Mouse (Mus musculus): ENCODE measurements around the gene Acbd3. TPM values are rescaled to one million over a fixed set of nuclear protein-coding genes. Genes with fewer than 3 reads are reported as not detected.

Gene Acbd3
- polyA plus RNA-seq (2014; fragmentation: Nextera tagmentation; extraction: Ambion mirVana): 29.4 and 29.6 TPM in 2 replicates

- peak within 1 kb of the TSS; percentile 95 for H3K27ac ChIP-seq (ENCODE audit: low read length)
- H3K9me3 ChIP-seq (ENCODE audit: control insufficient read depth, low read depth, low read length): no peaks in the 10 kb centered on the region
- peak within 1 kb of the TSS; percentile 98 for H3K4me3 ChIP-seq (ENCODE audit: low read depth, low read length)
- under 1% methylated on average over 47 of the region's 52 CpGs for WGBS
- no peaks in the 10 kb centered on the region for H3K27me3 ChIP-seq (ENCODE audit: control insufficient read depth, insufficient read depth, low read length)
- H3K36me3 ChIP-seq (ENCODE audit: control insufficient read depth, insufficient read depth, low read length): no peaks in the 10 kb centered on the region
- H3K9ac ChIP-seq (replicated peaks; ENCODE audit: low read depth, low read length): peak within 1 kb of the TSS; percentile 96
- peak; percentile 93 for ATAC-seq (ENCODE audit: insufficient number of reproducible peaks, insufficient read depth, low FRiP score, low read depth)
- peak within 1 kb of the TSS; percentile 63 for H3K4me2 ChIP-seq (replicated peaks; ENCODE audit: low read depth, low read length)
- H3K4me1 ChIP-seq (ENCODE audit: control insufficient read depth, insufficient read depth, low read length): peaks cover 15% of the 10 kb centered on the region; the same call in 1 of the 2 replicates
Observed at GRCm38 (mm10) chr1:180725704-180726179, at the start of gene Acbd3. Gene Acbd3, plus strand, starts transcription at chr1:180726043.

DNA sequence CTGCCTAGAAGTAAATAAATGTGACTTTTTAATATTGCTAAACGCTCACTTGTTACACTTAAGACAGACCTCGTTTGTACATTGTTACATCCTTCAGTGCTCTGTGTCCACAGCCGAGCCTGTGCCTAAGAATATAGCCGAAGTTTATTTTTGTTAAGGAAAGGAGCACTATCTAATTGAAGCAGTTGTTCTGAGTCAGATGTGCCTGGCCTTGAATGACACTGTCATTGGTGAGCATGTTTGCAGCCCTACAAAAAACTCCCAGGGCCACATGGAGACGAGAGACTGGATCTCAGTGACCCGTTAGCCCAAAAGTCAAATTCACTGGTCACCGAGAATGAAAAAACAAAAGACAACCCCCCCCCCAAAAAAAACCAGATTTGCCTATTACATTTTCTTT is 34.6 kb upstream of the Acbd3 start:
- ATAC-seq (ENCODE audit: insufficient number of reproducible peaks, insufficient read depth, low FRiP score, low read depth): no peak
- no peak overlapping the region for H3K27ac ChIP-seq (ENCODE audit: low read length)
- H3K4me3 ChIP-seq (ENCODE audit: low read depth, low read length): no peak overlapping the region
- H3K9me3 ChIP-seq (ENCODE audit: control insufficient read depth, low read depth, low read length): no peaks in the 10 kb centered on the region
- H3K9ac ChIP-seq (replicated peaks; ENCODE audit: low read depth, low read length): no peak overlapping the region
- peaks cover 29% of the 10 kb centered on the region for H3K36me3 ChIP-seq (ENCODE audit: control insufficient read depth, insufficient read depth, low read length)
- peaks cover 6% of the 10 kb centered on the region; the same call in 1 of the 2 replicates for H3K27me3 ChIP-seq (ENCODE audit: control insufficient read depth, insufficient read depth, low read length)
- WGBS: 88% methylated on average over 7 of the region's 7 CpGs
- H3K4me2 ChIP-seq (replicated peaks; ENCODE audit: low read depth, low read length): no peak overlapping the region
- no peaks in the 10 kb centered on the region for H3K4me1 ChIP-seq (ENCODE audit: control insufficient read depth, insufficient read depth, low read length)

- ATAC-seq (ENCODE audit: insufficient number of reproducible peaks, insufficient read depth, low FRiP score, low read depth): 0 out of 2 replicates have a peak, but pooled peaks have one; percentile 46
- H3K36me3 ChIP-seq (ENCODE audit: control insufficient read depth, insufficient read depth, low read length): no peaks in the 10 kb centered on the region
- no peaks in the 10 kb centered on the region for H3K4me1 ChIP-seq (ENCODE audit: control insufficient read depth, insufficient read depth, low read length)
- no peaks in the 10 kb centered on the region for H3K9me3 ChIP-seq (ENCODE audit: control insufficient read depth, low read depth, low read length)
- H3K27me3 ChIP-seq (ENCODE audit: control insufficient read depth, insufficient read depth, low read length): peaks cover 29% of the 10 kb centered on the region; the same call in 1 of the 2 replicates
- peak within 1 kb of the TSS; percentile 48 for H3K4me3 ChIP-seq (ENCODE audit: low read depth, low read length)
- H3K27ac ChIP-seq (ENCODE audit: low read length): no peak within 1 kb of the TSS
- peak within 1 kb of the TSS; percentile 67 for H3K4me2 ChIP-seq (replicated peaks; ENCODE audit: low read depth, low read length)
- under 1% methylated on average over 71 of the region's 79 CpGs for WGBS
- peak within 1 kb of the TSS; percentile 28; the same call in 1 of the 2 replicates for H3K9ac ChIP-seq (replicated peaks; ENCODE audit: low read depth, low read length)
Observed at GRCm38 (mm10) chr1:180696626-180697352, 29.1 kb upstream of the Acbd3 start, which contains the start of gene Mixl1. Gene Mixl1, minus strand, starts transcription at chr1:180697034.

- H3K9me3 ChIP-seq (ENCODE audit: control insufficient read depth, low read depth, low read length): no peaks in the 10 kb centered on the region
- H3K9ac ChIP-seq (replicated peaks; ENCODE audit: low read depth, low read length): no peak overlapping the region
- H3K27me3 ChIP-seq (ENCODE audit: control insufficient read depth, insufficient read depth, low read length): peaks cover 29% of the 10 kb centered on the region; the same call in 1 of the 2 replicates
- no peak overlapping the region for H3K4me3 ChIP-seq (ENCODE audit: low read depth, low read length)
- no peak overlapping the region for H3K4me2 ChIP-seq (replicated peaks; ENCODE audit: low read depth, low read length)
- no peaks in the 10 kb centered on the region for H3K36me3 ChIP-seq (ENCODE audit: control insufficient read depth, insufficient read depth, low read length)
- H3K4me1 ChIP-seq (ENCODE audit: control insufficient read depth, insufficient read depth, low read length): no peaks in the 10 kb centered on the region
- H3K27ac ChIP-seq (ENCODE audit: low read length): no peak overlapping the region
- WGBS: 55% methylated on average over 5 of the region's 5 CpGs
- ATAC-seq (ENCODE audit: insufficient number of reproducible peaks, insufficient read depth, low FRiP score, low read depth): no peak
Observed at GRCm38 (mm10) chr1:180698063-180698462, 27.8 kb upstream of the Acbd3 start.

- Histone ChIP-seq H3K27me3 (ENCODE audit: control insufficient read depth, insufficient read depth, low read length) (peaks cover 6% of the 10 kb centered on the region; the same call in 1 of the 2 replicates), H3K9ac (replicated peaks; ENCODE audit: low read depth, low read length) (no peak overlapping the region), H3K4me3 (ENCODE audit: low read depth, low read length) (no peak overlapping the region), H3K27ac (ENCODE audit: low read length) (no peak overlapping the region), H3K4me2 (replicated peaks; ENCODE audit: low read depth, low read length) (0 out of 2 replicates have a peak overlapping the region, but pooled peaks have one; percentile 18), H3K36me3 (ENCODE audit: control insufficient read depth, insufficient read depth, low read length) (no peaks in the 10 kb centered on the region), H3K9me3 (ENCODE audit: control insufficient read depth, low read depth, low read length) (no peaks in the 10 kb centered on the region), H3K4me1 (ENCODE audit: control insufficient read depth, insufficient read depth, low read length) (no peaks in the 10 kb centered on the region)
- 28% methylated on average over 6 of the region's 6 CpGs for WGBS
- no peak for ATAC-seq (ENCODE audit: insufficient number of reproducible peaks, insufficient read depth, low FRiP score, low read depth)
Observed at GRCm38 (mm10) chr1:180703400-180703799, 22.4 kb upstream of the Acbd3 start.

DNA sequence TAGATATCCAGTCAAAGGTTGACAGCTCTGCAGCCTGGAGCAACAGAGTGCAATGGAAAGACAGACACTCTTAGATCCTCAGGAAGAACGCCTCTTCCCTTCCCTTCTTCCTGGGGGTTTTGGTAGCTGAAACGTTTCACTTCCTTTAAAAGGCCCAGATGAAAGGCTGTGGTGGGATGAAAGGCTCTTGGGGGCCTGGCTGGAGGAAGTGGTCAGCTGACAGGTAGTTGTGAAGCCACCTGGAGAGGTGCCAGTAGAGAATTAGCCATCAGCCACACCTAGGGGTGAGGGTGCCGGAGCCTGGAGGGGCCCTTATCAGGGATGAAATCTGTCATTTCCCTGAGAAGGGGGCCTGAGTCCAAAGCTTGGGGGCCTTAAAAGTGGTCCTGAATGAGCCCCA is 18.5 kb upstream of the Acbd3 start:
- H3K4me3 ChIP-seq (ENCODE audit: low read depth, low read length): no peak overlapping the region
- 36% methylated on average over 3 of the region's 3 CpGs for WGBS
- H3K9ac ChIP-seq (replicated peaks; ENCODE audit: low read depth, low read length): no peak overlapping the region
- no peaks in the 10 kb centered on the region for H3K36me3 ChIP-seq (ENCODE audit: control insufficient read depth, insufficient read depth, low read length)
- H3K4me1 ChIP-seq (ENCODE audit: control insufficient read depth, insufficient read depth, low read length): no peaks in the 10 kb centered on the region
- H3K9me3 ChIP-seq (ENCODE audit: control insufficient read depth, low read depth, low read length): no peaks in the 10 kb centered on the region
- no peak overlapping the region for H3K4me2 ChIP-seq (replicated peaks; ENCODE audit: low read depth, low read length)
- ATAC-seq (ENCODE audit: insufficient number of reproducible peaks, insufficient read depth, low FRiP score, low read depth): no peak
- H3K27me3 ChIP-seq (ENCODE audit: control insufficient read depth, insufficient read depth, low read length): no peaks in the 10 kb centered on the region
- H3K27ac ChIP-seq (ENCODE audit: low read length): no peak overlapping the region

- ATAC-seq (ENCODE audit: insufficient number of reproducible peaks, insufficient read depth, low FRiP score, low read depth): no peak
- H3K4me2 ChIP-seq (replicated peaks; ENCODE audit: low read depth, low read length): no peak overlapping the region
- no peak overlapping the region for H3K4me3 ChIP-seq (ENCODE audit: low read depth, low read length)
- H3K36me3 ChIP-seq (ENCODE audit: control insufficient read depth, insufficient read depth, low read length): no peaks in the 10 kb centered on the region
- 58% methylated on average over 3 of the region's 3 CpGs for WGBS
- H3K27ac ChIP-seq (ENCODE audit: low read length): no peak overlapping the region
- no peaks in the 10 kb centered on the region for H3K4me1 ChIP-seq (ENCODE audit: control insufficient read depth, insufficient read depth, low read length)
- H3K9ac ChIP-seq (replicated peaks; ENCODE audit: low read depth, low read length): no peak overlapping the region
- H3K9me3 ChIP-seq (ENCODE audit: control insufficient read depth, low read depth, low read length): no peaks in the 10 kb centered on the region
- no peaks in the 10 kb centered on the region for H3K27me3 ChIP-seq (ENCODE audit: control insufficient read depth, insufficient read depth, low read length)
Observed at GRCm38 (mm10) chr1:180707813-180708212, 18.0 kb upstream of the Acbd3 start.

DNA sequence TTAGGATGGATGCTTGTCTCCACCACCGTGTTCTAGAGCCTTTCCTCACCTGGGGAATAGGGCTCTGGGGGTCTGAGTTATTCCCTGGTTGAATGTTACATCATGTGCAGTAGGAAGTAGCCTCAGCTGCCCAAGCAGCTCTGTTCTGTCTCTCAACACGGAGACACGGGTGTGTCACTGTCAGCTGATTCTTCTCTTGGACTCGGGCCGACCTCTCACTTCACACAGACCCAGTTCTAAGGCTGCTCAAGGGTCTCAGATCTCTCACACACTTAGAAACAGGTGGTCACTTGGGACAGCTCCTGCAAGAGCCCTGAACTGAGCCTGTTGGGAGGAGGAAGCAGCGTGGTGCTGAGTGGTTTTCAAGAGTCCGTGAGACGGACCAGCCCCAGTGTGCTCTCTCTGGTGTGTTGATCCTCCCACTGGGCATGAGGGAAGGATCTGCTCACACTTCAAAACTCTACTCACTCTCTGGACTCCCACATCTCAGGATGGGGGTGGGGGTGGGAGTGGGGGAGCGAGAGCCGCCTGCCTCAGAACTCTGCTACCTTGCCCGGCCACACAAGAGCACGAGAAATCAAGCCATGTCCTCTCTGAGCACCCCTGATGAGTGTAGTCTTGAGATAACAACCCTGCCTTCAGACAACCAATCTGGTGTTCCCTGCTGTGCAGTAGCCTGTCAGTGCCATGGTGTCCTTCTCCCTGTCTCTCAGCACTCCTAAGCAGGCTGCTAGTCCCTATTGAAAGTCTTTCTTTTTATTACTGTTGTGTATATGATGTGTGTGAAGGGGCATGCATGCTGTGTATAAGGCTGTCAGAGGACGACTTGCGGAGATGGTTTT is 16.7 kb upstream of the Acbd3 start:
- Histone ChIP-seq H3K9ac (replicated peaks; ENCODE audit: low read depth, low read length) (no peak overlapping the region), H3K27me3 (ENCODE audit: control insufficient read depth, insufficient read depth, low read length) (no peaks in the 10 kb centered on the region), H3K9me3 (ENCODE audit: control insufficient read depth, low read depth, low read length) (no peaks in the 10 kb centered on the region), H3K36me3 (ENCODE audit: control insufficient read depth, insufficient read depth, low read length) (no peaks in the 10 kb centered on the region), H3K27ac (ENCODE audit: low read length) (no peak overlapping the region), H3K4me1 (ENCODE audit: control insufficient read depth, insufficient read depth, low read length) (no peaks in the 10 kb centered on the region), H3K4me3 (ENCODE audit: low read depth, low read length) (no peak overlapping the region), H3K4me2 (replicated peaks; ENCODE audit: low read depth, low read length) (no peak overlapping the region)
- ATAC-seq (ENCODE audit: insufficient number of reproducible peaks, insufficient read depth, low FRiP score, low read depth): no peak
- 61% methylated on average over 14 of the region's 14 CpGs for WGBS

Data from stomach, embryonic 14.5 days (tissue).